In genomic region chr5:121712934-121713538, GRCm38 (mm10) we compare ENCODE assay signal across 7 mouse cellular contexts. TPM values are rescaled to one million over a fixed set of nuclear protein-coding genes. Genes with fewer than 3 reads are reported as not detected.
DNase-seq lines count a peak whose midpoint lies in the region; ATAC-seq and TF ChIP-seq lines count a peak whose summit lies in the region.

No protein-coding gene starts in this region.

- H3K9ac ChIP-seq in forebrain, embryonic 14.5 days (ENCODE audit: low read length), result peak overlapping the region; percentile 95

- WGBS in forebrain, embryonic 14.5 days, result 0% methylated on average over 27 of the region's 32 CpGs

- no peaks in the 10 kb centered on the region for H3K27me3 ChIP-seq in forebrain, embryonic 14.5 days (replicated peaks; ENCODE audit: control insufficient read depth, insufficient read depth, low read length)

- no peak for TF ChIP-seq CTCF in brain, embryonic 14.5 days (IDR thresholded peaks at IDR 0.05; ENCODE audit: borderline replicate concordance, extremely low read depth, insufficient read depth, insufficient read length)

- H3K27ac ChIP-seq in forebrain, embryonic 14.5 days (ENCODE audit: low read depth, low read length), result peak overlapping the region; percentile 97; the same call in 1 of the 2 replicates

- peak; percentile 35; the same call in 1 of the 2 replicates for ATAC-seq in forebrain, embryonic 14.5 days
- 0 out of 2 replicates have a peak, but pooled peaks have one; percentile 35 for ATAC-seq in megakaryocyte-erythroid progenitor cell, adult 5-6 weeks (replicated peaks; ENCODE audit: low FRiP score, low TSS enrichment, poor library complexity, severe bottlenecking)

- H3K9me3 ChIP-seq in forebrain, embryonic 14.5 days (replicated peaks; ENCODE audit: control insufficient read depth, low read length), result no peaks in the 10 kb centered on the region

- H3K4me2 ChIP-seq in forebrain, embryonic 14.5 days (ENCODE audit: low read length), result peak overlapping the region; percentile 84

- peak overlapping the region; percentile 80 for H3K4me3 ChIP-seq in forebrain, embryonic 14.5 days (ENCODE audit: low read depth, low read length)

- no peak for TF ChIP-seq POLR2A in brain, embryonic 14.5 days (IDR thresholded peaks at IDR 0.05; ENCODE audit: borderline replicate concordance, extremely low read depth, insufficient read depth, insufficient read length, poor library complexity, severe bottlenecking)

- H3K4me1 ChIP-seq in forebrain, embryonic 14.5 days (ENCODE audit: control insufficient read depth, insufficient read depth, low read length), result peaks cover 22% of the 10 kb centered on the region

- DNase-seq in Muller cell, postnatal 12 days (ENCODE audit: inconsistent ontology term), result peak; percentile 63
- DNase-seq in brain, embryonic 14.5 days (ENCODE audit: low read depth), result peak; percentile 75
- peak; percentile 50 for DNase-seq in forebrain, embryonic 14.5 days (ENCODE audit: low spot score)
- peak; percentile 50 to 55 for DNase-seq in heart, postnatal 36 days
- peak; percentile 29 to 40 for DNase-seq in left cerebral cortex, postnatal 14 days (ENCODE audit: low spot score in 2 of 2)
- DNase-seq in spleen, postnatal 10 days (ENCODE audit: low spot score in 2 of 2), result peak; percentile 47 to 51

- intact Hi-C loops in heart, postnatal 36 days (cut with DNase I), result loop anchor here (5.0 to 10.0 kb wide), 2 partner anchors 129 to 442 kb away; partner anchors contain the start of gene Ppp1cc
- intact Hi-C loops in left cerebral cortex, postnatal 14 days (cut with DNase I), result loop anchor here (5.0 kb wide), 1 partner anchor 129 kb away; no protein-coding TSS in a partner anchor

- no peaks in the 10 kb centered on the region for H3K36me3 ChIP-seq in forebrain, embryonic 14.5 days (ENCODE audit: control insufficient read depth, insufficient read depth, low read length)

RNA-seq across cellular contexts. Expression of gene Atxn2, which starts 1.9 kb away (rescaled TPM):
- polyA plus RNA-seq in brain, embryonic 14.5 days (2012; rRNA removed), result 156 and 226 TPM in 2 replicates
- 43.5 and 49.5 TPM in 2 replicates for polyA plus RNA-seq in forebrain, embryonic 14.5 days (2014; fragmentation: Nextera tagmentation; extraction: Ambion mirVana)
- total RNA-seq in heart, postnatal 36 days (2021), result 100 to 1,000 TPM; 138 to 149 TPM
- total RNA-seq in left cerebral cortex, postnatal 14 days (2021), result 100 to 1,000 TPM; 256 TPM
- total RNA-seq in megakaryocyte-erythroid progenitor cell, adult 5-6 weeks (2014; fragmentation: Nextera tagmentation), result 117 and 144 TPM in 2 replicates
- total RNA-seq in megakaryocyte-erythroid progenitor cell, adult 5-6 weeks (2017), result 39.4 and 41.0 TPM in 2 replicates

RNA-seq across cellular contexts. Expression of gene Brap, which starts 52.7 kb away (rescaled TPM):
- polyA plus RNA-seq in brain, embryonic 14.5 days (2012; rRNA removed), result 31.4 and 41.5 TPM in 2 replicates
- polyA plus RNA-seq in forebrain, embryonic 14.5 days (2014; fragmentation: Nextera tagmentation; extraction: Ambion mirVana), result 36.8 and 43.5 TPM in 2 replicates
- total RNA-seq in heart, postnatal 36 days (2021), result 10 to 100 TPM; 29.8 to 31.9 TPM
- total RNA-seq in left cerebral cortex, postnatal 14 days (2021), result 10 to 100 TPM; 55.0 to 59.1 TPM
- 26.8 and 41.9 TPM in 2 replicates for total RNA-seq in megakaryocyte-erythroid progenitor cell, adult 5-6 weeks (2014; fragmentation: Nextera tagmentation)
- 57.6 and 62.5 TPM in 2 replicates for total RNA-seq in megakaryocyte-erythroid progenitor cell, adult 5-6 weeks (2017)

RNA-seq across cellular contexts. Expression of gene Acad10, which starts 52.7 kb away (rescaled TPM):
- 1.8 and 2.8 TPM in 2 replicates for polyA plus RNA-seq in brain, embryonic 14.5 days (2012; rRNA removed)
- polyA plus RNA-seq in forebrain, embryonic 14.5 days (2014; fragmentation: Nextera tagmentation; extraction: Ambion mirVana), result 0.84 and 1.1 TPM in 2 replicates
- 10 to 100 TPM; 19.8 to 23.8 TPM for total RNA-seq in heart, postnatal 36 days (2021)
- total RNA-seq in left cerebral cortex, postnatal 14 days (2021), result 1 to 10 TPM; 3.1 to 3.3 TPM
- total RNA-seq in megakaryocyte-erythroid progenitor cell, adult 5-6 weeks (2014; fragmentation: Nextera tagmentation), result 6.2 and 14.2 TPM in 2 replicates
- total RNA-seq in megakaryocyte-erythroid progenitor cell, adult 5-6 weeks (2017), result 1.4 and 6.3 TPM in 2 replicates

Comparison
In these comparisons a context has a peak if more than half of its experiments do, and no peak if none do; other contexts are left out.
1. Peak in every context shown above with its lines: DNase-seq, ATAC-seq, H3K4me3 ChIP-seq and H3K27ac ChIP-seq.